Mouse (Mus musculus) spleen, postnatal 4 days (tissue): ENCODE measurements around the gene Git2.

Experiments used
- DNase-seq, 2 experiments: peaks; one replicate each; pipeline ENCODE4 v3.0.0; 2022; ENCODE audit warnings: low spot score in 2 of 2

The Git2 gene

GRCm38 (mm10) chr5:114797253-114797652, 21.9 kb upstream of the Git2 start:
- no peak for DNase-seq

- no peak for DNase-seq
Measured at GRCm38 (mm10) chr5:114796299-114797012, 21.1 kb upstream of the Git2 start.

- no peak for DNase-seq
Measured at GRCm38 (mm10) chr5:114795653-114796052, 20.3 kb upstream of the Git2 start.

GRCm38 (mm10) chr5:114795231-114795630, 19.9 kb upstream of the Git2 start:
- DNase-seq = no peak

- DNase-seq = no peak
Measured at GRCm38 (mm10) chr5:114794609-114795008, 19.3 kb upstream of the Git2 start.

GRCm38 (mm10) chr5:114793317-114793716, 18.0 kb upstream of the Git2 start:
- DNase-seq = no peak

GRCm38 (mm10) chr5:114785196-114785595, 9.9 kb upstream of the Git2 start:
- DNase-seq = no peak

GRCm38 (mm10) chr5:114784622-114785165, 9.4 kb upstream of the Git2 start:
- DNase-seq = no peak

- DNase-seq = no peak
Measured at GRCm38 (mm10) chr5:114783405-114784163, 8.3 kb upstream of the Git2 start.

GRCm38 (mm10) chr5:114782991-114783390, 7.7 kb upstream of the Git2 start:
- DNase-seq = no peak

- DNase-seq = no peak
Measured at GRCm38 (mm10) chr5:114780912-114781311, 5.6 kb upstream of the Git2 start.

- DNase-seq = no peak
Measured at GRCm38 (mm10) chr5:114779956-114780489, 4.7 kb upstream of the Git2 start.

- DNase-seq = no peak
Measured at GRCm38 (mm10) chr5:114776174-114776573, 857 bp upstream of the Git2 start.

- peak; percentile 92 to 94 for DNase-seq
Measured at GRCm38 (mm10) chr5:114774403-114775051, 790 bp downstream of the Git2 start, which contains the start of gene Ankrd13a. Gene Ankrd13a (plus strand): TSS chr5:114774677.

GRCm38 (mm10) chr5:114773780-114774179, 1.5 kb downstream of the Git2 start:
- DNase-seq = peak in 1 of 2 experiments; percentile 43

GRCm38 (mm10) chr5:114773211-114773710, 2.1 kb downstream of the Git2 start:
- peak; percentile 98 to 99 for DNase-seq

GRCm38 (mm10) chr5:114772456-114773203, 2.7 kb downstream of the Git2 start:
- peak; percentile 72 to 88 for DNase-seq

GRCm38 (mm10) chr5:114771796-114772195, 3.5 kb downstream of the Git2 start:
- DNase-seq = no peak

- DNase-seq = no peak
Measured at GRCm38 (mm10) chr5:114769786-114770185, 5.5 kb downstream of the Git2 start.

- no peak for DNase-seq
Measured at GRCm38 (mm10) chr5:114767185-114767584, 8.1 kb downstream of the Git2 start.

- no peak for DNase-seq
Measured at GRCm38 (mm10) chr5:114766686-114767085, 8.6 kb downstream of the Git2 start.
